Mouse (Mus musculus): ENCODE data around the gene Gm42906. TPM values are rescaled to one million over a fixed set of nuclear protein-coding genes. Genes with fewer than 3 reads are reported as not detected.

Gm42906 gene
- polyA plus RNA-seq, 1 experiment from 2014 or later: not detected

DNA sequence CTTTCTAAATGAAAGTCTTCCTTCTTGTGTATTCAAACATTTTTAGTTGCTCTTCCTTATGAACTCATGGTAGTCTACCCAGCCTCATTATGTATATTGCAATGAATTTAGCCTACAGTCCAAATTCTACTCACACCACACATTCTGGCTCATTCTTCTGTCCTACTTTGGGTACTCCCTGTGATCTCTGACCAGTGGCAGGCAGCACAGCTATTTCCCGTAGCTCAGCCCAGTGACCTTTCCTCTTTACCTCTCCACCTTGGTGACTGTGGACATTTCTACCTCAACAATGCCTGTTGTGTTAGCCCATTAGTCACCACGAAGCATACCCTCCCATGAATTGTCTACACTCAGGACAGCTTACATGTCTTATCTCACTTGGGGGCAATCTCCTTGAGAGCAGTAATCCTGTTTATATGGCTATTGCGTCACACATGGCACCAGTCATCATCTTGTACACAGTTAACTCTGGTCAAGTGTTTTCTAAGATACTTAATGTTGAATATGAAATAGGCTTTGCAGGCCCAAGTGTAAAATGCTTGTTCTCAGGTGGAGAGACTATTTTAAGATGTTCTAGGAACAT is 257.7 kb downstream of the Gm42906 start:
- 56% methylated on average over 3 of the region's 3 CpGs for WGBS
- no peak overlapping the region for H3K4me2 ChIP-seq (replicated peaks)
- no peak overlapping the region for H3K9ac ChIP-seq
- no peaks in the 10 kb centered on the region for H3K27me3 ChIP-seq (replicated peaks)
- ATAC-seq: peak; percentile 34; the same call in 1 of the 2 replicates
- H3K27ac ChIP-seq: no peak overlapping the region
- H3K9me3 ChIP-seq: no peaks in the 10 kb centered on the region
- peaks cover 11% of the 10 kb centered on the region for H3K4me1 ChIP-seq (replicated peaks)
- no peak overlapping the region for H3K4me3 ChIP-seq (replicated peaks)
- no peaks in the 10 kb centered on the region for H3K36me3 ChIP-seq

- Histone ChIP-seq H3K4me1 (replicated peaks) (peaks cover 7% of the 10 kb centered on the region; the same call in 1 of the 2 replicates), H3K27me3 (replicated peaks) (no peaks in the 10 kb centered on the region), H3K9me3 (no peaks in the 10 kb centered on the region), H3K36me3 (no peaks in the 10 kb centered on the region), H3K4me3 (replicated peaks) (no peak overlapping the region), H3K27ac (no peak overlapping the region), H3K4me2 (replicated peaks) (no peak overlapping the region), H3K9ac (no peak overlapping the region)
- ATAC-seq: no peak
- 83% methylated on average over 3 of the region's 3 CpGs for WGBS
These were observed 259.8 kb downstream of the Gm42906 start for GRCm38 (mm10) chr5:151168191-151168590.

- Histone ChIP-seq H3K36me3 (no peaks in the 10 kb centered on the region), H3K9ac (no peak overlapping the region), H3K27me3 (replicated peaks) (no peaks in the 10 kb centered on the region), H3K27ac (no peak overlapping the region), H3K4me1 (replicated peaks) (peaks cover 7% of the 10 kb centered on the region; the same call in 1 of the 2 replicates), H3K9me3 (no peaks in the 10 kb centered on the region), H3K4me3 (replicated peaks) (no peak overlapping the region), H3K4me2 (replicated peaks) (no peak overlapping the region)
- WGBS: 56% methylated on average over 6 of the region's 6 CpGs
- ATAC-seq: no peak
These were observed 260.3 kb downstream of the Gm42906 start for GRCm38 (mm10) chr5:151167641-151168040.

- Histone ChIP-seq H3K36me3 (no peaks in the 10 kb centered on the region), H3K27ac (0 out of 2 replicates have a peak overlapping the region, but pooled peaks have one; percentile 65), H3K27me3 (replicated peaks) (no peaks in the 10 kb centered on the region), H3K4me2 (replicated peaks) (no peak overlapping the region; the same call in 1 of the 2 replicates), H3K9me3 (no peaks in the 10 kb centered on the region), H3K9ac (no peak overlapping the region), H3K4me3 (replicated peaks) (no peak overlapping the region), H3K4me1 (replicated peaks) (peaks cover 7% of the 10 kb centered on the region; the same call in 1 of the 2 replicates)
- ATAC-seq: 0 out of 2 replicates have a peak, but pooled peaks have one; percentile 14
- 72% methylated on average over 5 of the region's 5 CpGs for WGBS
These were observed 261.7 kb downstream of the Gm42906 start for GRCm38 (mm10) chr5:151166266-151166665.

DNA sequence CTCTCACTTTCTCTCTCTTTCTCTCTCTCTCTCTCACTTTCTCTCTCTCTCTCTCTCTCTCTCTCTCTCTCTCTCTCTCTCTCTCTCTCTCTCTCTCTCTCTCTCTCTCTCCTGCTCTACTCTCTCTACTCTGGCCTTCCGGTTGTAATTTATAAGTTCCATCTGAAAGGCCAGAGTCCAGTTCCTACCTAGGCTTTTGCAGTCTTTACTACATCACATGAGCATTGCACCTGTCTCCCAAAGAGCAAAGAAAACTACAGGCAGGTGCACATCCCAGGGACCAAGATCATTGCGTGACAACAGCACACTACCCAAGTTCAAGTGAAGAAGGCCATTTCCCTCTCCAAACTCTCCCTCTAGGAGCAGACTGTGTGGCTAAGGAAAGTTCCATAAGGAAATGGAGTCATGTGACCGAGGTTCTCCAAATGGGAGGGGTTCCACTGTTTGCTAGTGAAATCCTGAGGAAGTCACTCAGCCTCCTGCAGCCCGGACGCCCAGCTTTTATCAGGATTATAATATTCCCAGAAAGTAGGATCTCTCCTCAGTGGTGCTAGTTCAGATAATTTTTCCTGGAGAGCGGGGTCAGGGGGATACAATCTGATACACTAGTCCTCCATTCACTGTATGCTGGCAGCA is 262.5 kb downstream of the Gm42906 start:
- no peak overlapping the region for H3K4me3 ChIP-seq (replicated peaks)
- no peak overlapping the region; the same call in 1 of the 2 replicates for H3K4me2 ChIP-seq (replicated peaks)
- H3K4me1 ChIP-seq (replicated peaks): peaks cover 7% of the 10 kb centered on the region; the same call in 1 of the 2 replicates
- ATAC-seq: peak; percentile 85
- H3K36me3 ChIP-seq: no peaks in the 10 kb centered on the region
- 70% methylated on average over 6 of the region's 6 CpGs for WGBS
- peak overlapping the region; percentile 65 for H3K27ac ChIP-seq
- H3K9ac ChIP-seq: no peak overlapping the region
- H3K27me3 ChIP-seq (replicated peaks): no peaks in the 10 kb centered on the region
- no peaks in the 10 kb centered on the region for H3K9me3 ChIP-seq

GRCm38 (mm10) chr5:151164815-151165214 is 263.1 kb downstream of the Gm42906 start:
- no peak overlapping the region for H3K4me2 ChIP-seq (replicated peaks)
- H3K9me3 ChIP-seq: no peaks in the 10 kb centered on the region
- peaks cover 7% of the 10 kb centered on the region; the same call in 1 of the 2 replicates for H3K4me1 ChIP-seq (replicated peaks)
- H3K9ac ChIP-seq: no peak overlapping the region
- H3K27me3 ChIP-seq (replicated peaks): no peaks in the 10 kb centered on the region
- H3K27ac ChIP-seq: no peak overlapping the region
- 70% methylated on average over 4 of the region's 4 CpGs for WGBS
- no peak overlapping the region for H3K4me3 ChIP-seq (replicated peaks)
- ATAC-seq: peak; percentile 40
- H3K36me3 ChIP-seq: no peaks in the 10 kb centered on the region

- H3K27me3 ChIP-seq (replicated peaks): no peaks in the 10 kb centered on the region
- H3K27ac ChIP-seq: no peak overlapping the region
- no peak for ATAC-seq
- no peak overlapping the region for H3K4me3 ChIP-seq (replicated peaks)
- H3K4me2 ChIP-seq (replicated peaks): no peak overlapping the region
- H3K36me3 ChIP-seq: no peaks in the 10 kb centered on the region
- 85% methylated on average over 3 of the region's 3 CpGs for WGBS
- H3K9me3 ChIP-seq: no peaks in the 10 kb centered on the region
- no peak overlapping the region for H3K9ac ChIP-seq
- H3K4me1 ChIP-seq (replicated peaks): 0 out of 2 replicates have a peak, but pooled peaks cover 4% of the 10 kb centered on the region
These were observed 265.3 kb downstream of the Gm42906 start for GRCm38 (mm10) chr5:151162642-151163041.

GRCm38 (mm10) chr5:151155247-151155646 is 272.7 kb downstream of the Gm42906 start:
- ATAC-seq: no peak; the same call in 1 of the 2 replicates
- Histone ChIP-seq H3K4me3 (replicated peaks) (no peak overlapping the region), H3K4me2 (replicated peaks) (no peak overlapping the region), H3K27me3 (replicated peaks) (no peaks in the 10 kb centered on the region), H3K36me3 (no peaks in the 10 kb centered on the region), H3K9me3 (no peaks in the 10 kb centered on the region), H3K27ac (no peak overlapping the region), H3K4me1 (replicated peaks) (peaks cover 10% of the 10 kb centered on the region), H3K9ac (no peak overlapping the region)
- 79% methylated on average over 1 of the region's 1 CpGs for WGBS

- H3K4me3 ChIP-seq (replicated peaks): no peak overlapping the region
- H3K27me3 ChIP-seq (replicated peaks): no peaks in the 10 kb centered on the region
- H3K27ac ChIP-seq: 0 out of 2 replicates have a peak overlapping the region, but pooled peaks have one; percentile 23
- no peak overlapping the region for H3K9ac ChIP-seq
- no peaks in the 10 kb centered on the region for H3K9me3 ChIP-seq
- no peaks in the 10 kb centered on the region for H3K36me3 ChIP-seq
- 32% methylated on average over 3 of the region's 3 CpGs for WGBS
- ATAC-seq: peak; percentile 72
- H3K4me1 ChIP-seq (replicated peaks): peaks cover 10% of the 10 kb centered on the region
- H3K4me2 ChIP-seq (replicated peaks): no peak overlapping the region
These were observed 273.2 kb downstream of the Gm42906 start for GRCm38 (mm10) chr5:151154780-151155179.

DNA sequence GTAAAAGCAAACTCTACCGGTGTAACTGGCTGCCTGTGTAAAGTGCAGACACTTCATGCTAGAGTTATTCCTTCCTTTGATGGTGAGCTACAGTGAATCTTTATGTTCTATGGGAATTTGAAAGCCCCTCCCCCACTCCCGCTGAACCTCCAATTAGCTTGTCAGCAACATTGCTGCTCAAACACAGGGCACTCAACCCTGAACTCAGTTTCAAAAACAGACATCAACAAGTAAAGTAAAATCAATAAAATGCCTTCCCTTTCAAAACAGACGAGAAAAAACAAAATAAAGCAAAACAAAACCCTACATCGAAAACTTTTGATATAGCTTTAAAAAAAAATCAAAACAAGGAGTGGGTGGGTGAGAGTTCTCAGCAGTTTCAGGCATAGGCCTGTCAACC is 273.9 kb downstream of the Gm42906 start:
- no peak for ATAC-seq
- 66% methylated on average over 4 of the region's 4 CpGs for WGBS
- Histone ChIP-seq H3K27ac (no peak overlapping the region), H3K36me3 (no peaks in the 10 kb centered on the region), H3K9ac (no peak overlapping the region), H3K9me3 (no peaks in the 10 kb centered on the region), H3K4me2 (replicated peaks) (no peak overlapping the region), H3K4me1 (replicated peaks) (peaks cover 10% of the 10 kb centered on the region), H3K27me3 (replicated peaks) (no peaks in the 10 kb centered on the region), H3K4me3 (replicated peaks) (no peak overlapping the region)

- H3K9me3 ChIP-seq: no peaks in the 10 kb centered on the region
- no peak overlapping the region for H3K4me3 ChIP-seq (replicated peaks)
- no peak overlapping the region for H3K9ac ChIP-seq
- H3K4me2 ChIP-seq (replicated peaks): no peak overlapping the region
- peaks cover 10% of the 10 kb centered on the region for H3K4me1 ChIP-seq (replicated peaks)
- H3K27ac ChIP-seq: no peak overlapping the region
- H3K27me3 ChIP-seq (replicated peaks): no peaks in the 10 kb centered on the region
- H3K36me3 ChIP-seq: no peaks in the 10 kb centered on the region
- WGBS: 79% methylated on average over 9 of the region's 9 CpGs
- ATAC-seq: no peak
These were observed 276.4 kb downstream of the Gm42906 start for GRCm38 (mm10) chr5:151151549-151151948.

- H3K27ac ChIP-seq: no peak overlapping the region
- no peak overlapping the region for H3K4me2 ChIP-seq (replicated peaks)
- H3K36me3 ChIP-seq: no peaks in the 10 kb centered on the region
- H3K9ac ChIP-seq: no peak overlapping the region
- WGBS: 40% methylated on average over 8 of the region's 8 CpGs
- no peaks in the 10 kb centered on the region for H3K9me3 ChIP-seq
- ATAC-seq: no peak
- H3K4me3 ChIP-seq (replicated peaks): no peak overlapping the region
- H3K4me1 ChIP-seq (replicated peaks): 0 out of 2 replicates have a peak, but pooled peaks cover 5% of the 10 kb centered on the region
- no peaks in the 10 kb centered on the region for H3K27me3 ChIP-seq (replicated peaks)
These were observed 278.5 kb downstream of the Gm42906 start for GRCm38 (mm10) chr5:151149509-151149908.

Measured in intestine, embryonic 15.5 days (tissue).